Mouse (Mus musculus): ENCODE results near the gene Ccdc78. TPM values are rescaled to one million over a fixed set of nuclear protein-coding genes. Genes with fewer than 3 reads are reported as not detected.
"Not testable (repeated sequence)": the region's sequence is repeated elsewhere in the genome, so short reads cannot be mapped to it uniquely, and the experiment has no call there.

Gene Ccdc78
- polyA plus RNA-seq (2014; fragmentation: Nextera tagmentation; extraction: Ambion mirVana): 0.12 TPM in 1 of 2 replicates, not detected in the other

DNA sequence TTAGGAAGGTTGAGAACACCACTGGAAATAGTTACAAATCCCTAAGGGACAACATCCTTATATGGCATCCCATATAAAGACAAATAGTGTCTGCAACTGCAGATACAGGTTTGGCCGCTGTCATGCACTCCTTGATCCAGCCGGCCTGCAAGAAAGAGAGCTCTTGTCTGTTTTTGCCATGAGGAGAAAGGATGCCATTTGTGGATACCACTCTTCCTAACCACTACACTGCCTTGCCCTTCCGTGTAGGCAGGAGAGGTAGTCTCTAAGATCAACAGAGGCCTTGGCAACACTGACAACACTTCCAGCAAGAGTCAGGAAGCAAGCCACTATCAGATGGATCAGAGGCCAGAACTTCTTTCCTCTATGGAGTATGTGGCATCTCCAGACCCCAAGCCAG lies at the start of gene Ccdc78:
TSS of gene Ccdc78 (plus strand) at position 301 of the 400 bp plus-strand sequence.
- Histone ChIP-seq H3K4me3 (ENCODE audit: low read depth, low read length) (peak within 1 kb of the TSS; percentile 64), H3K4me1 (ENCODE audit: insufficient read depth) (peaks cover 9% of the 10 kb centered on the region), H3K27ac (ENCODE audit: low read depth) (peak within 1 kb of the TSS; percentile 80), H3K9ac (peak within 1 kb of the TSS; percentile 75), H3K36me3 (ENCODE audit: insufficient read depth) (peaks cover 55% of the 10 kb centered on the region), H3K27me3 (ENCODE audit: insufficient read depth, low read length) (no peaks in the 10 kb centered on the region), H3K4me2 (peak within 1 kb of the TSS; percentile 86), H3K9me3 (ENCODE audit: low read depth, low read length) (no peaks in the 10 kb centered on the region)
- 76% methylated on average over 3 of the region's 3 CpGs for WGBS
- DNase-seq (no peak), ATAC-seq (ENCODE audit: insufficient read depth) (no peak)
- TF ChIP-seq CTCF (IDR thresholded peaks at IDR 0.05; ENCODE audit: low read depth): no peak

DNA sequence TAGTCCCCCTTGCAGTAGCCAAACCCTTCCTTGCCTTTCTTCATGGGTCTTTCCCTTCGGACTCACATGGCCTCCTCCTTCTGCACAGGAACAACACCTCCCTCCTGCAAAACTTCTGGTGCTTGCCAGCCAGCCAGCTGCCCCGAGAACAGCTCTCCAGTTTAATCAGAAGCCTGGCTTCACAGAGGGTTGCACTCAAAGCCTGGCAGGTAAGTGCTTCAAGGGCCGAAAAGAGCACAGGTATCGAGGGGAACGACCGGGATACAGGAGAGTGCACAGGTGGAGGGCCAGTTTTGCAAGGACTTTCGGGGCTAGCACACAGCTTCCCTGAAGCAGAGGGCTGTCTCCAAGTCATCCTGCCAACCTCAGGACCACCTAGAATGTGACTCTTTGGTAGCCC lies 47.5 kb upstream of the Ccdc78 start:
- WGBS: 67% methylated on average over 7 of the region's 7 CpGs
- ATAC-seq (ENCODE audit: insufficient read depth) (no peak), DNase-seq (no peak)
- Histone ChIP-seq H3K4me3 (ENCODE audit: low read depth, low read length) (no peak overlapping the region), H3K36me3 (ENCODE audit: insufficient read depth) (no peaks in the 10 kb centered on the region), H3K27ac (ENCODE audit: low read depth) (no peak overlapping the region), H3K4me2 (no peak overlapping the region), H3K9ac (no peak overlapping the region), H3K9me3 (ENCODE audit: low read depth, low read length) (no peaks in the 10 kb centered on the region), H3K4me1 (ENCODE audit: insufficient read depth) (no peaks in the 10 kb centered on the region), H3K27me3 (ENCODE audit: insufficient read depth, low read length) (no peaks in the 10 kb centered on the region)
- TF ChIP-seq CTCF (IDR thresholded peaks at IDR 0.05; ENCODE audit: low read depth): no peak

DNA sequence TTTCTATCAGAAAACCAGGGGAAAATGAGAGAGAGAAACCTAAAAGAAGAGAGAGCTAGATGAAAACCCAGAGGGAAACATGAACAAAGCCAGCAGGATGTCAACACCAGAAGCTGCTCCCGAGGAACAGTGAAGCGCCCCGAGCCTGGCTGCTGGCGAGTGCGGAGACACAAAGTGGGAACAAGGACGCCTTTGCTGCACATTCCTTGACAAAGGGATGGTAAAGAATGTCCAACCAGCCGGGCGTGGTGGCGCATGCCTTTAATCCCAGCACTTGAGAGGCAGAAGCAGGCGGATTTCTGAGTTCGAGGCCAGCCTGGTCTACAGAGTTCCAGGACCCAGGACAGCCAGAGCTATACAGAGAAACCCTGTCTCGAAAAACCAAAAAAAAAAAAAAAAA lies 44.9 kb upstream of the Ccdc78 start:
- ATAC-seq (ENCODE audit: insufficient read depth); H3K27me3 ChIP-seq (ENCODE audit: insufficient read depth, low read length); DNase-seq; H3K4me2 ChIP-seq; H3K9me3 ChIP-seq (ENCODE audit: low read depth, low read length); H3K27ac ChIP-seq (ENCODE audit: low read depth); H3K9ac ChIP-seq; H3K36me3 ChIP-seq (ENCODE audit: insufficient read depth); H3K4me1 ChIP-seq (ENCODE audit: insufficient read depth); H3K4me3 ChIP-seq (ENCODE audit: low read depth, low read length): not testable (repeated sequence)
- WGBS: 68% methylated on average over 12 of the region's 12 CpGs

DNA sequence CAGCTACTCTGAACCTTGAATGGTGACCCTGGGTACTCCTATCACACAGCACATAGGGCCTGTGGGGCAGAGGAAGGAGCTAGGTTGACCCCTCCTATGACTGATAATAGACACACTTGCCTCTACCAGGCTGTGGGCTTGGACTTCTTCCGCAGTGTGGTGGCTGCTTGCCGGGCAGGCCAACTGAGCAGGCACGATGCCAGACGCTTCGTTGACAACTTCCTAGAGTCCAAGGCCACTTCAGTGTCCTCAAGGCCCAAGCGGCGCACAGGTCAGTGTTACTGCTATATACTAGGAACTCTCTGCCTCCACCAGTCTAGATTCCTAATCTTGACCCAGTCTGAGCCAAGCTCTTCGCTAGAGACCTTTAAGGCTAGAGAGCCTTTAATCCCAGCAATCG lies 42.5 kb upstream of the Ccdc78 start:
- H3K4me1 ChIP-seq (ENCODE audit: insufficient read depth): no peaks in the 10 kb centered on the region
- TF ChIP-seq CTCF (IDR thresholded peaks at IDR 0.05; ENCODE audit: low read depth): no peak
- no peak overlapping the region for H3K27ac ChIP-seq (ENCODE audit: low read depth)
- 89% methylated on average over 9 of the region's 9 CpGs for WGBS
- H3K4me2 ChIP-seq: no peak overlapping the region
- H3K36me3 ChIP-seq (ENCODE audit: insufficient read depth): no peaks in the 10 kb centered on the region
- DNase-seq (no peak), ATAC-seq (ENCODE audit: insufficient read depth) (no peak)
- H3K9me3 ChIP-seq (ENCODE audit: low read depth, low read length): no peaks in the 10 kb centered on the region
- H3K27me3 ChIP-seq (ENCODE audit: insufficient read depth, low read length): no peaks in the 10 kb centered on the region
- no peak overlapping the region for H3K4me3 ChIP-seq (ENCODE audit: low read depth, low read length)
- H3K9ac ChIP-seq: no peak overlapping the region

DNA sequence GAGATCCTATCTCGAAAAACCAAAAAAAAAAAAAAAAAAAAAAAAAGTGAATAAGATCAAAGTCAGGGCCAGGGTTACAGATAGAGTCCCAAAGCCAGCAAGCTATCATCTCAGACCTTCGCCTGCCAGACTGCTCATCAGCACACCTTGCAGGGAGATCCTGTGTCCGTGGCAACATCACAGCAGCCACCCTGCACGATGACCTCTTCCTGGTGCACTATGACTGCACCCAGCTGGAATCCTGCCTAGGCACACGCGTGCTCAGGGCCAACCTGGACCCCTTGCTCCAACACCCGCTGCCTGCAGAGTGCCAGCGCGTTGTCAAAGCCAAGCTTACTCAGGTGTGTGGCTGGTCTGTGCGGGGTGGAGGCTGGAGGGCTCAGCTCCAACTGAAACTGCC lies 42.1 kb upstream of the Ccdc78 start:
- H3K27me3 ChIP-seq (ENCODE audit: insufficient read depth, low read length): no peaks in the 10 kb centered on the region
- no peaks in the 10 kb centered on the region for H3K36me3 ChIP-seq (ENCODE audit: insufficient read depth)
- no peak overlapping the region for H3K9ac ChIP-seq
- H3K9me3 ChIP-seq (ENCODE audit: low read depth, low read length): no peaks in the 10 kb centered on the region
- no peak overlapping the region for H3K4me2 ChIP-seq
- TF ChIP-seq CTCF (IDR thresholded peaks at IDR 0.05; ENCODE audit: low read depth): no peak
- no peak overlapping the region for H3K27ac ChIP-seq (ENCODE audit: low read depth)
- no peaks in the 10 kb centered on the region for H3K4me1 ChIP-seq (ENCODE audit: insufficient read depth)
- DNase-seq: no peak
- WGBS: 65% methylated on average over 10 of the region's 10 CpGs
- no peak for ATAC-seq (ENCODE audit: insufficient read depth)
- no peak overlapping the region for H3K4me3 ChIP-seq (ENCODE audit: low read depth, low read length)

DNA sequence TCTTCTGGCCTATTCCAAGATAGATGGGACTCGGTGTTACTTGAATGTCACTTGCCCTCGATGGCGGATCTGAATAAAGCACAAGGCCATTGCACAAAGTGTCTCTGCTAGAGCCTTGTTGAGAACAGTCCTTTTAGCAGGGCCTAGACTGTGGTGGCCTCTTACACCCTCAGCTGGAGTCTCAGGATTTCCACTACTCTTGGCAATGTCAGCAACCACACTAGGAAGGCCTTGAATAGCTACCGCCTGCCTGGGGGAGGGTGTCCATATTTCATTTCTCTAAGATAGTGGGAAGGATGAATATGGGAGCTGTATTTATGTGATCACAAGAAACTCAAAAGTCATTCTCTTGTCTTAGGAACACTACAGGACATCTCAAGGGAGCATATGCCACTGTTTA lies 38.1 kb upstream of the Ccdc78 start:
- Histone ChIP-seq H3K27me3 (ENCODE audit: insufficient read depth, low read length) (no peaks in the 10 kb centered on the region), H3K4me2 (no peak overlapping the region), H3K4me1 (ENCODE audit: insufficient read depth) (0 out of 2 replicates have a peak, but pooled peaks cover 4% of the 10 kb centered on the region), H3K9me3 (ENCODE audit: low read depth, low read length) (no peaks in the 10 kb centered on the region), H3K4me3 (ENCODE audit: low read depth, low read length) (no peak overlapping the region), H3K27ac (ENCODE audit: low read depth) (no peak overlapping the region), H3K36me3 (ENCODE audit: insufficient read depth) (no peaks in the 10 kb centered on the region), H3K9ac (no peak overlapping the region)
- 86% methylated on average over 4 of the region's 4 CpGs for WGBS
- DNase-seq (no peak), ATAC-seq (ENCODE audit: insufficient read depth) (no peak)
- TF ChIP-seq CTCF (IDR thresholded peaks at IDR 0.05; ENCODE audit: low read depth): no peak

DNA sequence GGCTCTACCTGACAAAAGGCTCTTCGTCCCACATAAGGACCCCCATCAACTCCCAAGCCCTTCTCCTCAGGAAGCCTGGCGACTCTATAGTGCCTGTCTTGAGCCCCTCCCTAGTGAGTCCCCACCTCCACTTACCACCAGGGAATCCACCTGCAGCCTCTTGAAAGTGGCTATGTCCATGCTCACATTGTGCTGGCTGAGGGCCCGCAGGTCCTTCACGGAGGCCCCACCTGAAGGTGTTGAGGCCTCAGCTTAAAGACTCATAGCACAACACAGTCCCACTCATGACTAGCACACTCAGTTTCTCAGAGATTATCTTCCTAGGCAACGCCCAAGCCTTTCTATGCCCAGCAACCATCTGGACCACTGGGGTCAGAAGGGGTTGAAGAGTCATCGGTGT lies 37.1 kb upstream of the Ccdc78 start:
- Histone ChIP-seq H3K4me2 (no peak overlapping the region), H3K9me3 (ENCODE audit: low read depth, low read length) (no peaks in the 10 kb centered on the region), H3K27ac (ENCODE audit: low read depth) (no peak overlapping the region), H3K9ac (no peak overlapping the region), H3K27me3 (ENCODE audit: insufficient read depth, low read length) (no peaks in the 10 kb centered on the region), H3K4me1 (ENCODE audit: insufficient read depth) (0 out of 2 replicates have a peak, but pooled peaks cover 4% of the 10 kb centered on the region), H3K36me3 (ENCODE audit: insufficient read depth) (no peaks in the 10 kb centered on the region), H3K4me3 (ENCODE audit: low read depth, low read length) (no peak overlapping the region)
- TF ChIP-seq CTCF (IDR thresholded peaks at IDR 0.05; ENCODE audit: low read depth): no peak
- WGBS: 71% methylated on average over 6 of the region's 6 CpGs
- DNase-seq (no peak), ATAC-seq (ENCODE audit: insufficient read depth) (no peak)

DNA sequence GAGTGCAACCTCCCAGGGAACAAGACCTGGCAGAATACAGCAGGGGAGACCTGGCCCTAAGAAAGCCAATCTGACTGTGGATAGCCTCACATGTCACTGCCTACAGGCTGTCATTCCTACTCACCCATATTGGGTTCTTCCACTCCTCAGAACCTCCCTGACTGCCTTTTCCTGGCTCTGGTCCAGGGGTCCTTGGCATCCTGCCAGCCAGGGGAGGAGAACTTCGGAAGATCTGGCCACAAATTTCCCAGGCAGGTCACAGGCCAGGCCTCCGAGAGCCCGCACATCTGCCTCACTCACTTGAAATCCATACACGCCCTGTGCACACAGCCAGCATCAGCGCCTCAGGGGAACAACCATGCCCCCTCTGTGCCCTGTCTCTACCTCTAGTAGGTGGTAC lies 34.9 kb upstream of the Ccdc78 start:
- Histone ChIP-seq H3K36me3 (ENCODE audit: insufficient read depth) (no peaks in the 10 kb centered on the region), H3K4me3 (ENCODE audit: low read depth, low read length) (no peak overlapping the region), H3K9me3 (ENCODE audit: low read depth, low read length) (no peaks in the 10 kb centered on the region), H3K4me1 (ENCODE audit: insufficient read depth) (0 out of 2 replicates have a peak, but pooled peaks cover 6% of the 10 kb centered on the region), H3K27me3 (ENCODE audit: insufficient read depth, low read length) (no peaks in the 10 kb centered on the region), H3K27ac (ENCODE audit: low read depth) (0 out of 2 replicates have a peak overlapping the region, but pooled peaks have one; percentile 15), H3K4me2 (0 out of 2 replicates have a peak overlapping the region, but pooled peaks have one; percentile 7), H3K9ac (no peak overlapping the region)
- TF ChIP-seq CTCF (IDR thresholded peaks at IDR 0.05; ENCODE audit: low read depth): no peak
- ATAC-seq (ENCODE audit: insufficient read depth): 0 out of 2 replicates have a peak, but pooled peaks have one; percentile 16
- peak; percentile 80 for DNase-seq
- WGBS: 8% methylated on average over 5 of the region's 5 CpGs

Data from lung, embryonic 14.5 days (tissue).